Mouse (Mus musculus): ENCODE measurements at regions not wholly inside any gene's neighbourhood (a gene's known extent, or its start where the extent isn't known, plus 50 kb on each side); places are given as distances from the start of the nearest gene placed in this dataset.

DNA sequence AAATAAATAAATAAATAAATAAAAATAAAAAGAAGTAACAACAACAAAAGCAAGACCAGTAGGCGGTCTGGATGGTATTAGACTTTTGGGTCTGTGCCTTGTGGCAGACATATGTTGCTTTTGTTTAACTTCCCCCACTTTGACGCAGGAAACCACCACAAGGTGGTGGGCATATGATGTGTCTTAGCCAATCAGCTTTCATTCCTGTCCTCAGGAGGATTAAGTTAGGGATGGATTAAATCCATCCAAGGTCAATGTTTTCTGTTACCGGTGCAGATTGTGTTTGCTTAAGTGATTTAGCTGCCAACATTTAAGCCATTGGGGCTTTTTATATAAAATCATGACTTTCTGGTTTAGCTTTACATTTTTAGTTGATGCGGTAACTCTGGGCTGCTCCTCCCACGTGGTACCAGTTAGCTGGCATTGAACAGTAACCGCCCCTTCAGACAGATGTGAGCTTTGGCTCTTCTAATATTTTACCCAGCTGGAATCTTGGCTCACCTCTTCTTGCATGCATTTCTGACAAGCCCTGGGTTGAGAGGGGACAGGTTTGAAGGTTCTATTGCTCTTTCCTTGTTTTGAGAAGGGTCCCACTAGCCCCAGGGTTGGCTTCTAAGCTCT is 121.0 kb upstream of the Xylt1 start:
- DNase-seq (ENCODE audit: extremely low read depth, low read depth) = no peak

DNA sequence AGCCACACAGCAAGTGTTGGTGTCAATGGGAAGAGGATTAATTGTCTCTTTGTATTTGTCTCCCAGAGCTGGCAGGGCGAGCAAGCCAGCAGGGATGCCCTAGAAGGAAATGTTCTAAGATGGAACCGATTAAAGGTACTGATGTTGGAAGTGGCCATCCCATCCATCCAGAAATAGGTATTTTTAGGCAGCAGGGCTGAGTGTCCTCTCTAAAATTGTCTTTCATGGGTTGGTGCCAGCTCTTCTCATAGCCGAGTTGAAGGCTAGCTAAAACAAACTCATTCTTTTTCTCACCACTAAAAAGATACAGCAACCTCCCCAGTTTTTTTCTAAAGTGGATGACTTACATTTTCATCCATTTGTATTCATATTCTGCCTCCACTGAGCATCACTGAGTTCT is 120.2 kb upstream of the Xylt1 start:
- no peak for DNase-seq (ENCODE audit: extremely low read depth, low read depth)

GRCm38 (mm10) chr7:117263126-117263525 is 117.7 kb upstream of the Xylt1 start:
- no peak for DNase-seq (ENCODE audit: extremely low read depth, low read depth)

- no peak for DNase-seq (ENCODE audit: extremely low read depth, low read depth)
Observed at GRCm38 (mm10) chr7:117264341-117264740, 116.4 kb upstream of the Xylt1 start.

DNA sequence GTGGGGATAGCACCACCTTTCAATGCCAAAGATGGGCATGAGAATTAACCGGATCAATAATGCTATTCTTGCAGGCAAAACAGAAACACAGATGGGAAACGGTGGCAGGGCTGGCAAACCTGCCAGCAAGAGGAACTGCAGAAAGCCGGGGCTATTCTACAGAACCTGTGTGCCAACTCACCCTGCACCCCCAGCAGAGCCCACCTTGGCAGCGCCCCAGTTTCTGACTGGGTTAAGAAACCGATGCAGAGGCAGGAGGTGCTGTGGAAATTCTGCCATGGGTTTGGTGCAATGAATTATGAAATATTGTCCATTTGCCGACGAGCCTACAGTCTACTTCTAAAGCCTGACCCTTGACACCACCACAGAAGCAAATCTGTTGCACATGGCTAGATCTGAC is 112.7 kb upstream of the Xylt1 start:
- no peak for DNase-seq (ENCODE audit: extremely low read depth, low read depth)

DNA sequence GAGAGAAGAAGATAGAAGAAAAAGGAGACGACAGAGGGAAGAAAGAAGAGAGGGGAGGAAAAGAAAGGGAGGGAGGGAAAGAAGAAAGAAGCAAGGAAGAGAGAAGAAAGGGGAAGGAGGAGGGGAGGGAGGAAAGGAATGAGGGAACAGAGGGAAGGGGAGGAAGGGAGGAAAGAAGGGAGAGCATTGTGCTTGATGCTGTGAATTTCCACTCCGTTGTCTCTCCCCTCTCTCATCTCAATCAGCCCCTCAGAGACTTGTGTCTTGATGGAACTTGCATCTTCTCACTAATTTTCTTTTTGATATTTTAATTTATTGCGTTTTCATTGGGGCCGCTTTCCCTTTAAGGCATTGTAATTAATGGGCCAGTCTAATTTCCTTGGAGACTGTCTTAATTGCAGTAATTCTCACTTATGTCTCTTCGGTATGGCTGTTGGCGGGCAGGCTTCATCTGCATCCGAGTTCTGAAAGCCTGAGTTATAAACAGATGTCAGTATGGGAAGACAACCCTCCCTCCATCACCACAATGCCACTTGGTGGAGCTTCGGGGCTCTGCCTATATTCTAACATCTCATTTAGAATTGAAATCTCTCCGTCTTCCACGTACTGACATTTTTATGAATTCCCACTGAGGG is 111.4 kb upstream of the Xylt1 start:
- DNase-seq (ENCODE audit: extremely low read depth, low read depth) = no peak

DNA sequence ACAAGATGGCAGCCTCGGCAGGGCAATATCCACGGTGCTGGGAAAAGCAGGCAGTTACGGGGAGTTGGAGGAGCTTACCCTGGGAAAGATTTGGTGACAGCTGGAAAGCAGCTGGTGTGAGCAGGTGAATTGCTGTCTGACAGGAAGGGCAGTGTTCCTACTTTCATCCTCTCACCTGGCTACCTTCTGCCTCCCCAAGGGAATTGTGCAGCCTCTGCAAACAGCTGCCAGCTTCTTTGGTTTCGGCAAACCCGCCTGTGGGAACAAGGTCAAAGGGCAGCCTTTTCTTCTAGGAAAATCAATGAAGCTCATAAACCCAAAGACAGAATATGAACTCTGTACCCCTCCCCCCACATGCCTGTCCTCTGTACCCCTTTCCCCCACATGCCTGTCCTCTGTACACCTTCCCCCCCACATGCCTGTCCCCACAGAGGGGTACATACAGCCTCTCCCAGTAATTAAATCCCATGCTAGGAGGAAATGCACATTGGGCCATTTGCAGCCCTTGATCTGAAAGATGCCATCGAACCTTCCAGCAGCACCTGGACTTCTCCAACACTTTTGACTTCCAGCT is 102.3 kb upstream of the Xylt1 start:
- no peak for DNase-seq (ENCODE audit: extremely low read depth, low read depth)

- DNase-seq (ENCODE audit: extremely low read depth, low read depth) = no peak
Observed at GRCm38 (mm10) chr7:117282194-117282593, 98.6 kb upstream of the Xylt1 start.

- no peak for DNase-seq (ENCODE audit: extremely low read depth, low read depth)
Observed at GRCm38 (mm10) chr7:117285206-117285605, 95.6 kb upstream of the Xylt1 start.

GRCm38 (mm10) chr7:117285985-117286384 is 94.8 kb upstream of the Xylt1 start:
- DNase-seq (ENCODE audit: extremely low read depth, low read depth) = no peak

DNA sequence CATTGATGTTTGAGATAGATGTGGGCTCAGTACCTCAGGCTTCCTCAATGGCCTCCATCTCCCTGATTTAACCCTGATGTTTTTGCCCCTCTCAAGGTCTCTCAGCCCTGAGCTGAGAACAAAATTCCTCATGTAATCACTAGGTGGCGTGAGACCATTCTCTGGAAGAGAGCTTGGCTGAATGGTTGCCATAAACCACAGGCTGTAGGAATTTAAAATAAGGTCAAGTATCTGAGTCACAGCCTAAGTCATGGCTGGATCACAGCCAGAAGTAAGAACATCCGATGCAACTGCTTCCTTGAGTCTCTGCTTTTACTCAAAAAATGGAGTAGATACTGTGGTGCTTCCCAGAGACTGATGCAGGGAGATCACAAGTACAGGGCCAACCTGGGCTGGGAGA is 77.1 kb upstream of the Xylt1 start:
- no peak for DNase-seq (ENCODE audit: extremely low read depth, low read depth)

GRCm38 (mm10) chr7:117310586-117311200 is 70.1 kb upstream of the Xylt1 start:
- no peak for DNase-seq (ENCODE audit: extremely low read depth, low read depth)

GRCm38 (mm10) chr7:117311316-117311715 is 69.5 kb upstream of the Xylt1 start:
- no peak for DNase-seq (ENCODE audit: extremely low read depth, low read depth)

- DNase-seq (ENCODE audit: extremely low read depth, low read depth) = no peak
Observed at GRCm38 (mm10) chr7:117316126-117316805, 64.5 kb upstream of the Xylt1 start.

- no peak for DNase-seq (ENCODE audit: extremely low read depth, low read depth)
Observed at GRCm38 (mm10) chr7:117317362-117317761, 63.4 kb upstream of the Xylt1 start.

GRCm38 (mm10) chr7:117320552-117320951 is 60.2 kb upstream of the Xylt1 start:
- DNase-seq (ENCODE audit: extremely low read depth, low read depth) = no peak
